Mouse (Mus musculus): ENCODE measurements around the gene Lgr6.

- TF ChIP-seq EP300 (IDR thresholded peaks at IDR 0.05; ENCODE audit: low read depth) = no peak
- no peak for TF ChIP-seq CTCF (IDR thresholded peaks at IDR 0.05; ENCODE audit: low read depth)
These were observed 37.4 kb upstream of the Lgr6 start for GRCm38 (mm10) chr1:135142452-135142851.

Measured in heart, postnatal 0 days (tissue).